Mouse (Mus musculus): ENCODE results near the gene Vstm4. TPM values are rescaled to one million over a fixed set of nuclear protein-coding genes. Genes with fewer than 3 reads are reported as not detected.

Vstm4 gene
- polyA plus RNA-seq, 1 experiment, result not detected

- no peak overlapping the region for H3K4me3 ChIP-seq (ENCODE audit: insufficient read depth, poor library complexity, severe bottlenecking)
Observed at GRCm38 (mm10) chr14:32947512-32947911, 91.0 kb downstream of the Vstm4 start.

GRCm38 (mm10) chr14:32950312-32951301, 94.1 kb downstream of the Vstm4 start:
- Histone ChIP-seq H3K4me3 (ENCODE audit: insufficient read depth, poor library complexity, severe bottlenecking) (no peak overlapping the region), H3K79me3 (ENCODE audit: low read depth) (no peaks in the 10 kb centered on the region), H3K27me3 (ENCODE audit: control insufficient read depth, insufficient read depth, insufficient read length) (peaks cover 45% of the 10 kb centered on the region), H3K79me2 (ENCODE audit: control insufficient read depth, insufficient read depth) (no peaks in the 10 kb centered on the region), H3K36me3 (ENCODE audit: control insufficient read depth, insufficient read depth) (no peaks in the 10 kb centered on the region), H3ac (ENCODE audit: control insufficient read depth, insufficient read length, low read depth) (no peak overlapping the region)
- TF ChIP-seq MAX (IDR thresholded peaks at IDR 0.05), result no peak
- no peak for TF ChIP-seq CTCF (IDR thresholded peaks at IDR 0.05; ENCODE audit: control insufficient read depth, insufficient read depth, insufficient read length)
- TF ChIP-seq USF1 (IDR thresholded peaks at IDR 0.05; ENCODE audit: low read depth), result no peak
- no peak for TF ChIP-seq MYOD1 (IDR thresholded peaks at IDR 0.05; ENCODE audit: control insufficient read depth, insufficient read length, low read depth)

More at GRCm38 (mm10) chr14:32947512-32947911, 91.0 kb downstream of the Vstm4 start:
- no peaks in the 10 kb centered on the region for H3K79me3 ChIP-seq (ENCODE audit: low read depth)
- no peaks in the 10 kb centered on the region for H3K79me2 ChIP-seq (ENCODE audit: control insufficient read depth, insufficient read depth)
- TF ChIP-seq CEBPB (IDR thresholded peaks at IDR 0.05; ENCODE audit: low read depth), result no peak
- no peak for TF ChIP-seq CTCF (IDR thresholded peaks at IDR 0.05; ENCODE audit: control insufficient read depth, insufficient read depth, insufficient read length)
- TF ChIP-seq MYOG (IDR thresholded peaks at IDR 0.05; ENCODE audit: control insufficient read depth, extremely low read depth, insufficient read length), result no peak
- no peak for TF ChIP-seq MYOD1 (IDR thresholded peaks at IDR 0.05; ENCODE audit: control insufficient read depth, insufficient read length, low read depth)
- no peak for TF ChIP-seq USF1 (IDR thresholded peaks at IDR 0.05; ENCODE audit: low read depth)
- no peak for TF ChIP-seq FOSL1 (IDR thresholded peaks at IDR 0.05; ENCODE audit: insufficient read depth, low read length, poor library complexity, severe bottlenecking)
- no peak for TF ChIP-seq MAX (IDR thresholded peaks at IDR 0.05)
- H3K36me3 ChIP-seq (ENCODE audit: control insufficient read depth, insufficient read depth), result no peaks in the 10 kb centered on the region
- peaks cover 35% of the 10 kb centered on the region for H3K27me3 ChIP-seq (ENCODE audit: control insufficient read depth, insufficient read depth, insufficient read length)
- H3ac ChIP-seq (ENCODE audit: control insufficient read depth, insufficient read length, low read depth), result no peak overlapping the region

- H3K4me3 ChIP-seq (ENCODE audit: insufficient read depth, poor library complexity, severe bottlenecking), result no peak overlapping the region
- no peak overlapping the region for H3ac ChIP-seq (ENCODE audit: control insufficient read depth, insufficient read length, low read depth)
- no peaks in the 10 kb centered on the region for H3K79me2 ChIP-seq (ENCODE audit: control insufficient read depth, insufficient read depth)
- H3K79me3 ChIP-seq (ENCODE audit: low read depth), result no peaks in the 10 kb centered on the region
- H3K27me3 ChIP-seq (ENCODE audit: control insufficient read depth, insufficient read depth, insufficient read length), result peaks cover 51% of the 10 kb centered on the region
- H3K36me3 ChIP-seq (ENCODE audit: control insufficient read depth, insufficient read depth), result no peaks in the 10 kb centered on the region
- TF ChIP-seq MAX (IDR thresholded peaks at IDR 0.05), result no peak
- no peak for TF ChIP-seq MYOG (IDR thresholded peaks at IDR 0.05; ENCODE audit: control insufficient read depth, extremely low read depth, insufficient read length)
- TF ChIP-seq CTCF (IDR thresholded peaks at IDR 0.05; ENCODE audit: control insufficient read depth, insufficient read depth, insufficient read length), result no peak
- TF ChIP-seq USF1 (IDR thresholded peaks at IDR 0.05; ENCODE audit: low read depth), result no peak
- no peak for TF ChIP-seq CEBPB (IDR thresholded peaks at IDR 0.05; ENCODE audit: low read depth)
- no peak for TF ChIP-seq MYOD1 (IDR thresholded peaks at IDR 0.05; ENCODE audit: control insufficient read depth, insufficient read length, low read depth)
- TF ChIP-seq FOSL1 (IDR thresholded peaks at IDR 0.05; ENCODE audit: insufficient read depth, low read length, poor library complexity, severe bottlenecking), result no peak
Observed at GRCm38 (mm10) chr14:32956486-32956885, 99.9 kb downstream of the Vstm4 start.

GRCm38 (mm10) chr14:32958671-32959070, 102.1 kb downstream of the Vstm4 start:
- no peak for TF ChIP-seq USF1 (IDR thresholded peaks at IDR 0.05; ENCODE audit: low read depth)
- TF ChIP-seq MYOG (IDR thresholded peaks at IDR 0.05; ENCODE audit: control insufficient read depth, extremely low read depth, insufficient read length), result no peak
- TF ChIP-seq CTCF (IDR thresholded peaks at IDR 0.05; ENCODE audit: control insufficient read depth, insufficient read depth, insufficient read length), result no peak
- TF ChIP-seq CEBPB (IDR thresholded peaks at IDR 0.05; ENCODE audit: low read depth), result no peak
- TF ChIP-seq MAX (IDR thresholded peaks at IDR 0.05), result no peak
- TF ChIP-seq FOSL1 (IDR thresholded peaks at IDR 0.05; ENCODE audit: insufficient read depth, low read length, poor library complexity, severe bottlenecking), result no peak
- no peak for TF ChIP-seq MYOD1 (IDR thresholded peaks at IDR 0.05; ENCODE audit: control insufficient read depth, insufficient read length, low read depth)
- no peaks in the 10 kb centered on the region for H3K79me3 ChIP-seq (ENCODE audit: low read depth)
- H3ac ChIP-seq (ENCODE audit: control insufficient read depth, insufficient read length, low read depth), result no peak overlapping the region
- H3K36me3 ChIP-seq (ENCODE audit: control insufficient read depth, insufficient read depth), result no peaks in the 10 kb centered on the region
- H3K79me2 ChIP-seq (ENCODE audit: control insufficient read depth, insufficient read depth), result no peaks in the 10 kb centered on the region
- peaks cover 41% of the 10 kb centered on the region for H3K27me3 ChIP-seq (ENCODE audit: control insufficient read depth, insufficient read depth, insufficient read length)
- H3K4me3 ChIP-seq (ENCODE audit: insufficient read depth, poor library complexity, severe bottlenecking), result no peak overlapping the region

- H3ac ChIP-seq (ENCODE audit: control insufficient read depth, insufficient read length, low read depth), result no peak overlapping the region
- H3K4me3 ChIP-seq (ENCODE audit: insufficient read depth, poor library complexity, severe bottlenecking), result no peak overlapping the region
- no peaks in the 10 kb centered on the region for H3K36me3 ChIP-seq (ENCODE audit: control insufficient read depth, insufficient read depth)
- H3K79me2 ChIP-seq (ENCODE audit: control insufficient read depth, insufficient read depth), result no peaks in the 10 kb centered on the region
- TF ChIP-seq MYOG (IDR thresholded peaks at IDR 0.05; ENCODE audit: control insufficient read depth, extremely low read depth, insufficient read length), result no peak
- TF ChIP-seq USF1 (IDR thresholded peaks at IDR 0.05; ENCODE audit: low read depth), result no peak
- peak; percentile 20 for TF ChIP-seq CTCF (IDR thresholded peaks at IDR 0.05; ENCODE audit: control insufficient read depth, insufficient read depth, insufficient read length)
- no peak for TF ChIP-seq CEBPB (IDR thresholded peaks at IDR 0.05; ENCODE audit: low read depth)
- TF ChIP-seq MYOD1 (IDR thresholded peaks at IDR 0.05; ENCODE audit: control insufficient read depth, insufficient read length, low read depth), result no peak
- TF ChIP-seq FOSL1 (IDR thresholded peaks at IDR 0.05; ENCODE audit: insufficient read depth, low read length, poor library complexity, severe bottlenecking), result no peak
- no peaks in the 10 kb centered on the region for H3K79me3 ChIP-seq (ENCODE audit: low read depth)
- peaks cover 44% of the 10 kb centered on the region for H3K27me3 ChIP-seq (ENCODE audit: control insufficient read depth, insufficient read depth, insufficient read length)
Observed at GRCm38 (mm10) chr14:32960481-32960880, 103.9 kb downstream of the Vstm4 start.
